Mouse (Mus musculus): ENCODE results near the gene Sptan1.

Sptan1 gene

DNA sequence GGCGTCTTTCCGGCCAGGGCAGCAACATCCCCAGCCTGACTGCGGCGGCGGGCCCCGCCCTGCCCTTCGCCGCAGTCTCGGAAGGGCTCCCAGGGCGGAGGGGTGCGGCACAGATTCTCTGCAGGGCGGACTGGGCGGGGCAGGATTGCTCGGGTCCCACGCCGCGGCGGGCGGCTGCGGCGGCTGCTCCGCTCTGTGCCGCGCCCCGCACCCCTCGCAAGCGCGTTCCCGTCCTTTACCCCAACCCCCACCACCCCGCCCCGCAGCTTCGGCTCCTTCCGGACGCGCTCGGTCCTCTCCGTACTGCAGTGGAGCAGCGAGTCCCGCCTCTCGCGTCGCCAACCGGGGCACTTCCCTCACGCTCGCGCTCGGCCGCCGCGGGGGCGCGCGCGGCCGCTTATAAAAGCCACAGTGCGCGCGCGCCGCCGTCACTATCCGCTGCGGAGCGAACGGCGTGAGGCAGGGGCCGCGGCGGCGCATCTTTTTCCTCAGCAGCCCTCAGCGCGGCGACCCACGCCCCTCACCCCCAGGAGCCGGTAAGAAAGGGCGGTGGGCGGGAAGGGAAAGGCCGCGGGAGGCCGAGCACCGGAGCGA, at the start of gene Sptan1:
Sptan1 (plus strand) TSS at position 311 of the 594 bp plus-strand sequence.
- peak; percentile 97 to 99 for DNase-seq (ENCODE audit: inconsistent age in 2 of 2, low spot score in 1 of 2)

- DNase-seq (ENCODE audit: inconsistent age in 2 of 2, low spot score in 1 of 2) = peak; percentile 78 to 86
Observed at GRCm38 (mm10) chr2:29917621-29918020, 47.7 kb upstream of the Sptan1 start.

GRCm38 (mm10) chr2:29922011-29922410, 43.3 kb upstream of the Sptan1 start:
- DNase-seq (ENCODE audit: inconsistent age in 2 of 2, low spot score in 1 of 2) = peak; percentile 50 to 70

DNA sequence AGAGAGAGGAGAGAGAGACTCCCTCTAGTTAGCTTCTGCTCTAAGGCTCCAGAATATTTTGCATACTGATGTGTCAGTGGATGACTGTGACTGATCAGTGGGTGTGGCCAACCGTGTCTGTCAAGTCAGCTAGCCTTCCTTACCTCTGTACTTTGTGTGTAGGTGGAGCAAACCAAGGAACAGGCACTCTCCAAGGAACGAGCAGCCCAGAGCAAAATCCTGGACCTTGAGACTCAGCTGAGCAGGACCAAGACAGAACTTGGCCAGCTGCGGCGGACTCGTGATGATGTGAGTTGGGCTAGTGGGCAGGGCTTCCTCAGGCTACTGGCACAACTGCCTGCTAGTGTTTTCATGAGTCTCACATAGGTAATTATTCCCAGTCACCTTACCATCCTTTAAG, 38.8 kb upstream of the Sptan1 start:
- no peak for DNase-seq (ENCODE audit: inconsistent age in 2 of 2, low spot score in 1 of 2)

DNA sequence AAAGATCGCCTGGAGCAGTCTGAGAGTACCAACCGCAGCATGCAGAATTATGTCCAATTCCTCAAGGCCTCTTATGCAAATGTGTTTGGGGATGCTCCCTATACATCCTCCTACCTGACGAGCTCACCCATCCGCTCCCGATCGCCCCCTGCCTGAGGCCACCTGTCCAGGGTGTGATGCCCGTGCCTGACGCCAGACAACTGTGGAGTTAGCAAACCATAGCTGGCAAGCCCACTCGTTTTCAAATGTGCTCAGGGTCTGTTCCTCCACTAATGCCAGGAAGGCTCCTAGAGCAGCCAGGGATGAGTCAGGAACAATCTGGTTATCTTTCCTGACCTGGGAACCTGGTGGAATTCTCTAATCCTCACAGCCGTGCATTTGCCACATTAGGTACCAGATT, 34.9 kb upstream of the Sptan1 start:
- DNase-seq (ENCODE audit: inconsistent age in 2 of 2, low spot score in 1 of 2) = no peak

DNA sequence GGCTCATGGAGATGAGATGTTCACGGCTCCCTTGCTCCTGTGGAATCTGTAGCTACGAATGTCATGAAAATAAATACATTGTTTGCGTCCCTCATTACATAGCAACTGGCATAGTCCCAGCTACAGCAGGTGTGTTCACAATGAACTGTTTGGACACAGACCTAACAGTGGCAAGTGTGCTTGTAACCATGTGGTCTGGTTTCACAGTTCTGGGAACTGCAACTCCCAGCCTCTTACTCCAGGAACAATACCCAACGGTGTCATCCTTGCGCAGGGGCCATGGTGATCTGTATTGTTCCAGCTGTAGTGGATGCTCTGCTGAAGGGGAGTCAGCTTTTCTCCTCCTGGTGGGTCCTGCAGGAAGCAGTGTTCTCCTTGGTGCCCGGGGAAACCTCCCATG, 34.2 kb upstream of the Sptan1 start:
- DNase-seq (ENCODE audit: inconsistent age in 2 of 2, low spot score in 1 of 2) = no peak

GRCm38 (mm10) chr2:29934906-29935599, 30.3 kb upstream of the Sptan1 start, which contains the start of gene Gle1:
TSS of gene Gle1 (plus strand) at chr2:29935426.
- DNase-seq (ENCODE audit: inconsistent age in 2 of 2, low spot score in 1 of 2) = peak; percentile 97 to 99

GRCm38 (mm10) chr2:29940073-29940472, 25.3 kb upstream of the Sptan1 start:
- DNase-seq (ENCODE audit: inconsistent age in 2 of 2, low spot score in 1 of 2) = no peak

- no peak for DNase-seq (ENCODE audit: inconsistent age in 2 of 2, low spot score in 1 of 2)
Observed at GRCm38 (mm10) chr2:29940826-29941225, 24.5 kb upstream of the Sptan1 start.

- peak; percentile 31 to 54 for DNase-seq (ENCODE audit: inconsistent age in 2 of 2, low spot score in 1 of 2)
Observed at GRCm38 (mm10) chr2:29944723-29945122, 20.6 kb upstream of the Sptan1 start.

- no peak for DNase-seq (ENCODE audit: inconsistent age in 2 of 2, low spot score in 1 of 2)
Observed at GRCm38 (mm10) chr2:29948896-29949295, 16.5 kb upstream of the Sptan1 start.

GRCm38 (mm10) chr2:29961246-29961645, 4.1 kb upstream of the Sptan1 start:
- DNase-seq (ENCODE audit: inconsistent age in 2 of 2, low spot score in 1 of 2) = no peak

- peak; percentile 40 to 66 for DNase-seq (ENCODE audit: inconsistent age in 2 of 2, low spot score in 1 of 2)
Observed at GRCm38 (mm10) chr2:29964354-29965249, 758 bp upstream of the Sptan1 start.

DNA sequence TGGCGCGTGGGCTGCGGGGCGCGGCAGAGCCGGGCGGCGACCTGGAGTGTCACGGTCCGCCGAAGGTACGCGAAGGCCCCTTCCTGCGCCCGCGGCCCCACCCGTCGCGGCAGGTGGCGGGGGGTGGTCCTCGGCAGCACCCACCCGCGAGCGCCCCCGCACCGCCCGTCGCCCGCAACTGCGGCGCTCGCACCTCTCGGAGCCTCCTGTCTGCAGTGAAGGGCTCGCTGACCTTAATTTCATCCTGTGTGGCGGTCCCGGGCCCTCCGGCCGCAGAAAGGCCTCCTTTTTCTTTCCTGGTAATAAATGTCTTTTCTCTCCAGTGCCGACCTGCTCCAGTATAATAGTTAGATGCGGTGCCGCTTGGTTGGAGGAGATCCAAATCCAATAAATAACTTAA, 546 bp downstream of the Sptan1 start:
- DNase-seq (ENCODE audit: inconsistent age in 2 of 2, low spot score in 1 of 2) = peak; percentile 64 to 81

- DNase-seq (ENCODE audit: inconsistent age in 2 of 2, low spot score in 1 of 2) = peak in 1 of 2 experiments; percentile 47
Observed at GRCm38 (mm10) chr2:29966826-29967225, 1.5 kb downstream of the Sptan1 start.

GRCm38 (mm10) chr2:29967768-29968167, 2.4 kb downstream of the Sptan1 start:
- peak in 1 of 2 experiments; percentile 35 for DNase-seq (ENCODE audit: inconsistent age in 2 of 2, low spot score in 1 of 2)

GRCm38 (mm10) chr2:29968638-29969037, 3.3 kb downstream of the Sptan1 start:
- DNase-seq (ENCODE audit: inconsistent age in 2 of 2, low spot score in 1 of 2) = peak in 1 of 2 experiments; percentile 48

DNA sequence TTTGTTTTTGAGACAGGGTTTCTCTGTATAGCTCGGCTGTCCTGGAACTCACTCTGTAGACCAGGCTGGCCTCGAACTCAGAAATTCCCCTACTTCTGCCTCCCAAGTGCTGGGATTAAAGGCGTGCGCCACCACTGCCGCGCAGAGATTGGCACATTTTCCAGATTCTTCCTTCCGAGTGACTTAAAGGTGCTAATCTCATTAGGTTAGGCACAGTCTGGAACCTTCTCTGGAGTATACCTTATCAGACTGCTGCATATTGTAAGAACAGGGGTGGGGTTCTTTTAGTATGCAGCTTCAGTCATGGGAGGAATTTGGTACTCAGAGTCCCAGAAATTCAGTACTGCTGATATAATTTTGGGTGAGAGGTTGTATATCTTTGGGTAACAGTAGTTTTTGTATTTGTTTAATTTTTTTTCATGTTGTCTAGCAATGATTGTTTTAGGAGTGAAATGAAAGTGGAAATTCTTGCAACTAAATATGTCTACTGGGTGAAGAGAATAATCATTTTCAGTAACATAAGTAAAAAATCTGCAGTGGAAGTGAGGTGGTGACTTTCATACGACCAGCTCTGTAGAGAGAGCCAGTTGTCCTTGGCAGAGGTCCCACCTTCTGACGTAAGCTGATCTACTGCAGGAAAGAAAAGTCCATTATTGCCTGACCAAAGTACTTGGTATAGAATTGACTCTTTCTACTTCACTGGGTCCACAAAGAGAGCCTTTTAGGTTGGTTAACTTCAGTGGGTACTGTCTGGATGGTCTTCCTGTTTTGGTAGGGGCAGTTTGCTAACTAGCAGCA, 6.7 kb downstream of the Sptan1 start:
- peak; percentile 87 to 94 for DNase-seq (ENCODE audit: inconsistent age in 2 of 2, low spot score in 1 of 2)

- DNase-seq (ENCODE audit: inconsistent age in 2 of 2, low spot score in 1 of 2) = peak in 1 of 2 experiments; percentile 50
Observed at GRCm38 (mm10) chr2:29973525-29973924, 8.2 kb downstream of the Sptan1 start.

GRCm38 (mm10) chr2:29977307-29977706, 11.9 kb downstream of the Sptan1 start:
- DNase-seq (ENCODE audit: inconsistent age in 2 of 2, low spot score in 1 of 2) = peak in 1 of 2 experiments; percentile 87

DNA sequence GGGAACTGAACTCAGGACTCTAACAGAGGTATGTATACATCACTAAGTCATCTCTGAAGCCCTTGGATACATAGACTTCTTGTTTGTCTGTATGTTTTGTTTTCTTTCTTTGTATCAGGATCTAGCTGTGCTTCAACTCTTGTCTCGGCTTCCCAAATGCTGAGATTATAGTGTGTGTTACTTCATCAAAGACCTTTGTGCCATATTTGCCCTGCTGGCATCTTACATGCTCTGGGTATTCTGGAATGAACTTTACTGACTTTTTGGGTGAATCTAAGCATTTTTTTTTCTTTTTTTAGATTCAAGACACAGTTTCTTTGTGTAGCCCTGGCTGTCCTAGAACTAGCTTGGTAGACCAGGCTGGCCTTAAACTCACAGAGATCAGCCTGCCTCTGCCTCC, 15.3 kb downstream of the Sptan1 start:
- DNase-seq (ENCODE audit: inconsistent age in 2 of 2, low spot score in 1 of 2) = no peak

Data from adrenal gland, adult (tissue).